Mouse (Mus musculus) kidney, adult 2 months (tissue): Measurements from ENCODE around the gene Tmem242.

Source experiments
- CTCF ChIP-seq: fragments of 200-500 bp; conservative IDR thresholded peaks from 2 replicates; pipeline ENCODE4 v1.5.1; 2011; ENCODE audit warnings: low read depth, mild to moderate bottlenecking, control low read depth, low read length, moderate library complexity, mixed read lengths; ENCODE audit not compliant: insufficient read depth, insufficient read length
- POLR2A ChIP-seq: fragments of 200-500 bp; IDR thresholded peaks from one replicate; pipeline ENCODE4 v1.6.1; 2011; ENCODE audit warnings: low read depth, low read length, control low read depth

DNA sequence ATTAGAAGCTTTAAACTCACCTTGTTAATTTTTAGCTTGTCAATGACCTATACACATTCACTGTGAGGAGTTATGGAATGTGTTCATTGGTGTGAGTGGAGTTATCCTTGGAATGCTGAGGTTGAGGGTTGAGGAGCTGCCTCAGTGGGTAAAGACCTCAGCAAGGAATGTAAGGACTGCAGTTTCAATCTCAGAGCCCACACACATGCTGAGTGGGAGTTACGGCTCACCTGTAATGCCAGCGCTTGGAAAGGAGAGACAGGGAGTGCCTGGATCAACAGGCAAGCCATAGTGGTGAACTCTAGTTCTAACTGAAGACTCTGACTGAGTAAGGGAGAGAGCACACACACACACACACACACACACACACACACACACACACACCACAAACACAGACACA is 23.9 kb upstream of the Tmem242 start:
- no peak for TF ChIP-seq CTCF
- TF ChIP-seq POLR2A = no peak
